Mouse (Mus musculus) kidney, embryonic 15.5 days (tissue): ENCODE measurements around the gene Nr3c2. TPM values are rescaled to one million over a fixed set of nuclear protein-coding genes. Genes with fewer than 3 reads are reported as not detected.
A peak's percentile ranks its signal among the peaks of the same experiment; 100 is the strongest.

Source experiments
- ATAC-seq: fragments of 200-750 bp; cut with Nextera tagmentation; replicated peaks from 2 replicates; pipeline ENCODE4 v1.8.0; 2017; ENCODE audit warnings: moderate TSS enrichment; ENCODE audit not compliant: low FRiP score
- H3K27ac ChIP-seq: fragments of 300-500 bp; sonication (generic); 2 replicates; pipeline ENCODE4 v1.5.1; 2015; ENCODE audit warnings: mild to moderate bottlenecking, inconsistent platforms
- H3K27me3 ChIP-seq: fragments of 300-500 bp; sonication (generic); 2 replicates; pipeline ENCODE4 v1.6.1; 2015; ENCODE audit warnings: inconsistent platforms
- H3K36me3 ChIP-seq: fragments of 300-500 bp; sonication (generic); 2 replicates; pipeline ENCODE4 v1.6.1; 2015; ENCODE audit warnings: inconsistent platforms
- H3K4me1 ChIP-seq: fragments of 300-500 bp; sonication (generic); 2 replicates; pipeline ENCODE4 v1.6.1; 2015; ENCODE audit warnings: inconsistent platforms
- H3K4me2 ChIP-seq: fragments of 300-500 bp; sonication (generic); 2 replicates; pipeline ENCODE4 v1.6.1; 2015; ENCODE audit warnings: moderate library complexity, mild to moderate bottlenecking, inconsistent platforms
- H3K4me3 ChIP-seq: fragments of 300-500 bp; sonication (generic); replicated peaks from 2 replicates; pipeline ENCODE4 v1.5.1; 2015; ENCODE audit warnings: mild to moderate bottlenecking, inconsistent platforms
- H3K9ac ChIP-seq: fragments of 300-500 bp; sonication (generic); 2 replicates; pipeline ENCODE4 v1.6.1; 2015; ENCODE audit warnings: mild to moderate bottlenecking, inconsistent platforms
- H3K9me3 ChIP-seq: fragments of 300-500 bp; sonication (generic); replicated peaks from 2 replicates; pipeline ENCODE4 v1.6.1; 2016; ENCODE audit warnings: inconsistent platforms
- WGBS: fragments of 180-500 bp; shearing (Covaris S2); methylation state at CpG from one replicate; pipeline ENCODE4 v1.1.7; 2015; ENCODE audit warnings: mixed read lengths; 5-methylcytosine and 5-hydroxymethylcytosine counted together
- polyA plus RNA-seq: library from polyadenylated mRNA; unstranded; fragments of >200 nt; fragmentation: Nextera tagmentation; extraction: Ambion mirVana; gene quantifications from 2 replicates; pipeline ENCODE4 v1.2.1, GENCODE M21; 2015

Gene Nr3c2
- polyA plus RNA-seq, 1 experiment from 2014 or later: 3.7 TPM

- H3K4me1 ChIP-seq: no peaks in the 10 kb centered on the region; the same call in 1 of the 2 replicates
- no peaks in the 10 kb centered on the region for H3K36me3 ChIP-seq
- WGBS: 72% methylated on average over 2 of the region's 2 CpGs
- no peaks in the 10 kb centered on the region for H3K9me3 ChIP-seq
- H3K4me3 ChIP-seq: no peak overlapping the region
- H3K27me3 ChIP-seq: no peaks in the 10 kb centered on the region
- no peak overlapping the region for H3K9ac ChIP-seq
- no peak overlapping the region for H3K4me2 ChIP-seq
- H3K27ac ChIP-seq: no peak overlapping the region
- no peak for ATAC-seq
These were observed 201.1 kb downstream of the Nr3c2 start for GRCm38 (mm10) chr8:77100370-77100769.

GRCm38 (mm10) chr8:77102879-77103278 lies 203.6 kb downstream of the Nr3c2 start:
- WGBS: 86% methylated on average over 7 of the region's 7 CpGs
- no peak overlapping the region for H3K4me2 ChIP-seq
- H3K27ac ChIP-seq: no peak overlapping the region
- no peak overlapping the region for H3K9ac ChIP-seq
- H3K9me3 ChIP-seq: no peaks in the 10 kb centered on the region
- no peaks in the 10 kb centered on the region; the same call in 1 of the 2 replicates for H3K4me1 ChIP-seq
- no peaks in the 10 kb centered on the region for H3K27me3 ChIP-seq
- ATAC-seq: 0 out of 2 replicates have a peak, but pooled peaks have one; percentile 49
- no peak overlapping the region for H3K4me3 ChIP-seq
- no peaks in the 10 kb centered on the region for H3K36me3 ChIP-seq

- WGBS: 83% methylated on average over 2 of the region's 2 CpGs
- Histone ChIP-seq H3K27ac (no peak overlapping the region), H3K36me3 (no peaks in the 10 kb centered on the region), H3K9me3 (no peaks in the 10 kb centered on the region), H3K4me1 (no peaks in the 10 kb centered on the region), H3K4me3 (no peak overlapping the region), H3K27me3 (no peaks in the 10 kb centered on the region), H3K9ac (no peak overlapping the region), H3K4me2 (no peak overlapping the region)
- ATAC-seq: no peak
These were observed 213.5 kb downstream of the Nr3c2 start for GRCm38 (mm10) chr8:77112719-77113118.

GRCm38 (mm10) chr8:77114769-77115168 lies 215.5 kb downstream of the Nr3c2 start:
- 86% methylated on average over 10 of the region's 10 CpGs for WGBS

GRCm38 (mm10) chr8:77116419-77117079 lies 217.3 kb downstream of the Nr3c2 start:
- Histone ChIP-seq H3K36me3 (no peaks in the 10 kb centered on the region), H3K4me3 (no peak overlapping the region), H3K9ac (no peak overlapping the region), H3K9me3 (no peaks in the 10 kb centered on the region), H3K4me2 (no peak overlapping the region), H3K27me3 (no peaks in the 10 kb centered on the region), H3K27ac (no peak overlapping the region), H3K4me1 (peaks cover 8% of the 10 kb centered on the region)
- no peak for ATAC-seq
- 70% methylated on average over 7 of the region's 7 CpGs for WGBS

More at GRCm38 (mm10) chr8:77114769-77115168, 215.5 kb downstream of the Nr3c2 start:
- Histone ChIP-seq H3K9me3 (no peaks in the 10 kb centered on the region), H3K27me3 (no peaks in the 10 kb centered on the region), H3K36me3 (no peaks in the 10 kb centered on the region), H3K4me3 (no peak overlapping the region), H3K4me1 (no peaks in the 10 kb centered on the region), H3K4me2 (no peak overlapping the region), H3K9ac (no peak overlapping the region), H3K27ac (no peak overlapping the region)
- ATAC-seq: no peak

GRCm38 (mm10) chr8:77120810-77121570 lies 221.7 kb downstream of the Nr3c2 start:
- no peaks in the 10 kb centered on the region for H3K9me3 ChIP-seq
- peaks cover 9% of the 10 kb centered on the region for H3K4me1 ChIP-seq
- H3K9ac ChIP-seq: no peak overlapping the region
- no peak overlapping the region for H3K4me3 ChIP-seq
- WGBS: 36% methylated on average over 10 of the region's 10 CpGs
- 0 out of 2 replicates have a peak overlapping the region, but pooled peaks have one; percentile 21 for H3K4me2 ChIP-seq
- H3K27ac ChIP-seq: peak overlapping the region; percentile 61
- ATAC-seq: peak; percentile 56; the same call in 1 of the 2 replicates
- H3K27me3 ChIP-seq: no peaks in the 10 kb centered on the region
- H3K36me3 ChIP-seq: no peaks in the 10 kb centered on the region

GRCm38 (mm10) chr8:77121571-77121890 lies 222.3 kb downstream of the Nr3c2 start:
- Histone ChIP-seq H3K4me2 (no peak overlapping the region), H3K4me3 (no peak overlapping the region), H3K9ac (no peak overlapping the region), H3K27me3 (no peaks in the 10 kb centered on the region), H3K4me1 (peaks cover 9% of the 10 kb centered on the region), H3K36me3 (no peaks in the 10 kb centered on the region), H3K9me3 (no peaks in the 10 kb centered on the region), H3K27ac (peak overlapping the region; percentile 61)
- WGBS: 36% methylated on average over 1 of the region's 1 CpGs
- ATAC-seq: no peak

- Histone ChIP-seq H3K9me3 (no peaks in the 10 kb centered on the region), H3K9ac (no peak overlapping the region), H3K27ac (no peak overlapping the region), H3K27me3 (no peaks in the 10 kb centered on the region), H3K4me3 (no peak overlapping the region), H3K4me2 (no peak overlapping the region), H3K4me1 (peaks cover 9% of the 10 kb centered on the region), H3K36me3 (no peaks in the 10 kb centered on the region)
- ATAC-seq: no peak
- 77% methylated on average over 5 of the region's 5 CpGs for WGBS
These were observed 223.1 kb downstream of the Nr3c2 start for GRCm38 (mm10) chr8:77122300-77122699.

- 84% methylated on average over 7 of the region's 7 CpGs for WGBS
- Histone ChIP-seq H3K4me1 (peaks cover 9% of the 10 kb centered on the region), H3K36me3 (no peaks in the 10 kb centered on the region), H3K4me3 (no peak overlapping the region), H3K9ac (no peak overlapping the region), H3K27ac (no peak overlapping the region), H3K27me3 (no peaks in the 10 kb centered on the region), H3K9me3 (no peaks in the 10 kb centered on the region), H3K4me2 (no peak overlapping the region)
- ATAC-seq: no peak
These were observed 226.5 kb downstream of the Nr3c2 start for GRCm38 (mm10) chr8:77125777-77126176.

GRCm38 (mm10) chr8:77128006-77128405 lies 228.8 kb downstream of the Nr3c2 start:
- H3K9me3 ChIP-seq: no peaks in the 10 kb centered on the region
- H3K27ac ChIP-seq: no peak overlapping the region
- H3K27me3 ChIP-seq: no peaks in the 10 kb centered on the region
- no peak for ATAC-seq
- 0 out of 2 replicates have a peak, but pooled peaks cover 2% of the 10 kb centered on the region for H3K4me1 ChIP-seq
- no peak overlapping the region for H3K9ac ChIP-seq
- H3K4me2 ChIP-seq: no peak overlapping the region
- WGBS: 91% methylated on average over 4 of the region's 4 CpGs
- H3K36me3 ChIP-seq: no peaks in the 10 kb centered on the region
- H3K4me3 ChIP-seq: no peak overlapping the region

- H3K4me1 ChIP-seq: peaks cover 10% of the 10 kb centered on the region
- no peaks in the 10 kb centered on the region for H3K27me3 ChIP-seq
- peak overlapping the region; percentile 68 for H3K27ac ChIP-seq
- H3K4me3 ChIP-seq: no peak overlapping the region
- ATAC-seq: peak; percentile 92
- no peaks in the 10 kb centered on the region for H3K36me3 ChIP-seq
- WGBS: 36% methylated on average over 11 of the region's 11 CpGs
- no peak overlapping the region for H3K9ac ChIP-seq
- H3K9me3 ChIP-seq: peaks cover 5% of the 10 kb centered on the region; the same call in 1 of the 2 replicates
- H3K4me2 ChIP-seq: peak overlapping the region; percentile 16; the same call in 1 of the 2 replicates
These were observed 233.8 kb downstream of the Nr3c2 start for GRCm38 (mm10) chr8:77132903-77133637.
